Mouse (Mus musculus) right cerebral cortex, adult 18-20 months (tissue): ENCODE measurements around the gene Aqp8.

Experiments used
- DNase-seq: peaks from one replicate; pipeline ENCODE4 v3.0.0; 2022; ENCODE audit warnings: mixed read lengths

The Aqp8 gene

DNA sequence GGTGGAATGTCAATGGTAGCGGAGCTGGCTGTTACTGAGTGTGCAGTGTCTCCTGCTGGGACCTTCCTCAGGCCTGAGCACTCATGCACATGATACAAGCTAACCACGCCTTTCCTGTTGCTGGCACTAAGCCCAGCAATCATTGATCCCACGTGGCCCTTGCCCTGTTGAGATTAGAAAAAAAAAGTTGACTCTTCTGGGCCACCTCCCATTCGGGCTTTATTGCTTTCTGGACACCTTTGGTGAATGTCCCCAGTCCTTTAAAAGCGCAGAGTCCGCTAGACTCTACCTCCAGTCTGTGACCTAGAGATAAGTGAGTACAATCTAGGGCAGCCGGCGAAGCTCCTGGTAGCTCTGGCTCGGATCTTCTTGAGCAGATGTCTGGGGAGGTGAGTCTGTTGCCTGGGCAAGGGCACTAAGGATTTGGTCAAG is at the start of gene Aqp8:
TSS of gene Aqp8 (plus strand) at position 222 of the 432 bp plus-strand sequence.
- no peak for DNase-seq

DNA sequence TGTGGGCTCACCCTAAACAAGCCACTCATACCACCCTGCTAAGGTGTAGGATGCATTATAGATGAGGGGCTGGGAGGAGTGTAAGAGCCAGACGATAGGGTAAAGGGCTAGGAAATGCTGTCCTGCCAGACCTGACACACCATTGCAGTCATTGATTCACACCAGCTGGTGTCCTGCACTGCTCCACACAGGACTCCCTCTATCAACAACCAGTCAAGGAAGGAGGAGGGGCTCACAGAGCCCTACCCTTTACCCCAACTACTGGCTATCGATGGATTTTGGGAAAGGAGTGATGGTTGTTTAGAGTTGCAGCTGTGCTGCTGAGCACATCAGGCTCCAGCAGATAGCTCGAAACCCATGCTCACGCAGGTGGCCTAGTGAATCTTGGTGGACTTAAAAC is 45.3 kb upstream of the Aqp8 start:
- DNase-seq = no peak

DNA sequence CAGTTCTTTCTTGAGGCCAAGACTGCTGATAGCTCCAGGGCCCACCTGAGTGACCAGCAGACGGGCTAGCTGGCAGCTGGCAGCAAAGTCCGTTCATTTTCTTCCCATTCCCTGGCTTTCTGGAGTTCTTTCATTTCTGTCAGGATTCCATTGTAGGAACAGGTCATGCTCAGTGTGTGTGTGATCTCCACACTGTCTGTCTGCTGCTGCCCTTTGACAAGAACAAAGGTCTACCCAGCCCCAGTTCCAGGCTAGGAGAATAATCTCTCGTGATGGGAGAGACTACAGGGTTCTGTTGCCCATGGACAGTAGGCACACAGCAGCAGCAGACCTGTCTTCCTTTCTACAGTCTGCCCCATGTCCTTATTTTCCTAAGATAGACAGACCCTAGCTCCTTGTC is 44.4 kb upstream of the Aqp8 start:
- no peak for DNase-seq

DNA sequence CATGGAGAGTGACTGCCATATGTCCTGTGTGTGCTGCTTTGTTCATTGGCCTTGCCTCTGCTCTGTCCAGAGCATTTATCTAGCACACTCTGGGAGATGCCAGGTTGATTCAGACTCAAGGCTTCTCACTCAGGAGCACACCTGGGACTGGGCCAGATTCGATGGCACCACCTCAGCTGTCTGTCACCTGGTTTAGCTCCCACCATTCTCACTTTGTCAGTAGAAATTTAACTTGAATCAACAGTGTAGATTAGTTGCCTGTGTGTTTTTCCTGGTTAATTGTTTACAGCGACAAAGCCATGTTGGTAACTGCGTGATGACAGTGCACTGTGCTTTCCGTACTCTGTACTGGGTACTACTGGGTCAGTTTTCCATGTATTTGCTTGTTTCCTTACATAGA is 42.1 kb upstream of the Aqp8 start:
- no peak for DNase-seq

DNA sequence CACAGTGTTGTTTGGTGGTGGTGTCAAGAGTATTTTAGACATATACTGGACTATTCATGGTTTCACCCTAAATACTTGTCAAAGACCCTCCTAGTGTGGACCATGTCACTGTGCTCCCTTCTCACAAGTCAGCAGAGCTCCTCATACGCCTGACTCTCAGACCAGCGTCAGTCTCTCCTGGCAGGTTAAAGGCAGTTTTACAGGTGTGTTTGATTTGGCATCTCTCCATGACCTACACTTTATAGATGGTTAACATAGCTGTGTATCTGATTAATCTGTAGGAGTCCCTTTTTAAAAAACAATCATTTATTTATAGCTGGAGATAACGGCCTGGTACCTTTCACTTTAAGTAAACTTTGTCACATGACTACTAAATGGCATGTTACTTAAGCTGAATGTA is 40.1 kb upstream of the Aqp8 start:
- no peak for DNase-seq

DNA sequence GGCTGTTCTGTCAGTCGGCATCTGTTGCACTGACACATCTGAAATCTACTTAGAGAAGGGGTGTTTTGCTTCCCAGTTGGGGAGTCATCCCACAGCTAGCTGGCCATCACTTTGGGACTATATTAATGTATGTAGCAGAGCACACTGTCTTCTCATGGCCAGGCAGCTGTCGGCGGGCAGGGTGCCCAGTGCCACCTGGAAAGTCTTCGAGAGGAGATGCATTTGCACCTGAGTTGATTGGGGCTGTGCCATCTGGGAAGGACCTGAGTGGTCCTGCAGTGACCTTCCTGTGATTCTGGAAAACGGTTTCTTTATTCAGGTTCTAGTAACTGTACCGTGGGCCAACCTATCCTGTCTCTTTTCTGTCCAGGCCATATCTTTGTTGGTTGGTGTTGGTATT is 37.8 kb upstream of the Aqp8 start:
- no peak for DNase-seq

DNA sequence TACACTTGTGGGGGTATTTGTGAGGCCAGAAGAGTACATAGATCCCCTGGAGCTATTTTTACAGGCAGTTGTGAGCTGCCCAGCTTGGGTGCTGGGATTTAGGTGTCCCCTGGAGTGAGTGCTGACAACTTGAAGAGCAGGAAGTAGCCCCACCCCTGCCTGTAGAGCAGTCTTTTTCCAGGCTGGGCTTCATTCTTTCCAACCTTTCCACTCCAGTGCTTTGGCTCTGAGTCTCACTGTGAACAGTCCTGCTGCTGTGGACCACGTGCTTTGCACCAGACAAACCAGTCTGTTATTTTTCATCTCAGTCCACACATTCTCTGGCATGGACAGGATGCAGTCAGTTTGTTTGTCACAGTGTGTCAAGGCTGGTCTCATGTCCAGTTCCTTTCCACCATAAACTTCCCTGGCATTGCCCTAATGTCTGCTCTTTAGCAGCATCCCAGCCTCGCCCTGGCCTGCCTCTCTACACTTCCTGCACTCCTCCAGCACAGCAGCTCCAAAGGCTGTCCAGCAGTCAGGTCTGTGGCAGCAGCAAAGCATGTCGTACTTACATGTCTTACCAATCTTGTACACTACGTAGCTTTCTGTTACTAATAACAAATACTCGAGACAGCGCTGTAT is 36.8 kb upstream of the Aqp8 start:
- DNase-seq = no peak

DNA sequence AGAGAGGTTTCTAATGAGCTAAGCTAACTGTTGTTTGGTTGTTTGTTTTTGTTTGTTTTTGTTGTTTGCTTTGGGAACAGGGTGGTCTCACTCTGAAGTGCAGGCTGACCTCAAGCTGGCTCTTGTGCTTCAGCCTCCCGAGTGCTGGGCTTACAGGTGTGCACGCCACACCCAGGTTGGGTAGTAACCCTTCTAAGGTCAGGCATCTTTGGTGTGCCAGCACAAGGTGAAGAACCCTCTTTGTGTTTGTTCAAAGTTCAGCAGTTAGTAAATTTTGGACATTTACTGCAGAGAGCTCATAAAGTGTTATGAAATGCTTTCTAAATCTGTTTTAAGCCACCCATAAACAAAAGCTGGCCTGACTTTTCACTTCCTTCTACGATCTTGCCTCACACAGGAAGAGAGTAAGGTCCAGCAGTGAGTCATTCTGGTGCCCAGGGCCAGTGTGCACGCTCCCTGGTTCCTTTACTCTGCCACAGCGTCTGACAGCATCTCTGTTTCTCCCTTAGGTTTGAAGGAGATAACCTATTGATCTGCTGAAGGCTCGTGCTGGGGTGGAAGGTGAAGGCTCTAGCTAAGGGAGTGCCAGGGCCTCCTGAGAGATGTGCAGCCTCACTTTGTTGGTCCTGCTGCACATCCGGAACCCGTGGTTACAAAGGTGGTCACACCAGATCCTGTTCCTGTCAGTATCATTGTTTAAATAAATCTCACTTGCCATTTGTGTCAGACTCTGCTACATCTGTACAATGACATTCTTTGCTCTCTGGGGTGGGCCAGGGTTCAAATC is 32.3 kb upstream of the Aqp8 start:
- DNase-seq = no peak

DNA sequence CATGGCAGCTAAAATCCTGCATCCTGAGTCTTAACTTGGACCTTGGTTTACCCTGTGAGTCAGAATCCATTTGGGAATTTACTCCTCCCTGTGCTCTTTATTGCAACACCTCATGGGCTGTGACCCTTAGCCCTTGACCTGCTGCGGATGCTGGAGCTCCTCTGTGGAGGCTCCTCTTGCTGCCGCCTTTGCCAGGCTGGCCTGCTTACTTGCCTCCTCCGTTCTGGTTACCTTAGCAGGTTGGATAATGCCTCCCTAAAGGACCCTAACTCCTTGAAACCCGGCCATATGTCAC is 31.7 kb upstream of the Aqp8 start:
- no peak for DNase-seq

DNA sequence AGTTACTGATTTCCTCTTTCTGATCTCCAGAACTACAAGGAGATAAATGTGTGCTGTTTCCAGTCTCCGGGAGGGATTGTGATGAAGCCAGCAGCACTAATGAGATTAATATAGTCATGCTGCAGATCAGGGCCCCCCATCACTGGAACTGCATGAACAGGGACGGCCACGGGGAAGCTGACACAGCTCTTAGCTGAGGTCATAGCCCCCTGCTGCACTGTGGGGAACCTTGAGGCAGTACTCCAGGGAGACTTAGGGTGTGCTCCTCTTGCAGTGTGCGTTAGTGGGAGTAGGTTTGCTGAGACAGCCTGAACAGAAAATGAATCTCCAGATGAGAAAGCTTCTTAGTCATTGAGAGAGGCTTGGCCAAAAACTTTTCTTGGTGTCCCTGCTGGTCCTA is 30.9 kb upstream of the Aqp8 start:
- DNase-seq = no peak

DNA sequence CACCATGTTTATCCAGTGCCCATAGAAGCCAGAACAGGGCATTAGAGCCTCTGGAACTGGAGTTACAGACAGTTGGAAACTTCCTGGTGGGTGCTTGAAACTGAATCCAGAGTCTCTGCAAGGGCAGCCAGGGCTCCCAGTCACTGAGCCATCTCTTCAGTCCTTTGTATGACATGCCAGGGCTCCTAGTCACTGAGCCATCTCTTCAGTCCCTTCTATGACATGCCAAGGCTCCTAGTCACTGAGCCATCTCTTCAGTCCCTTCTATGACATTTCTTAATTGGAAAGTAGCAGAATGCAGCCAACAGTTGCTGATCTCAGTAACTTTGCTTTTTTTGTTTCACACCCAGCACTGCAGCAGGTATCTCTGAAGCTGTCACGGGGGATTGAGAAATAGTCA is 20.0 kb upstream of the Aqp8 start:
- DNase-seq = no peak

DNA sequence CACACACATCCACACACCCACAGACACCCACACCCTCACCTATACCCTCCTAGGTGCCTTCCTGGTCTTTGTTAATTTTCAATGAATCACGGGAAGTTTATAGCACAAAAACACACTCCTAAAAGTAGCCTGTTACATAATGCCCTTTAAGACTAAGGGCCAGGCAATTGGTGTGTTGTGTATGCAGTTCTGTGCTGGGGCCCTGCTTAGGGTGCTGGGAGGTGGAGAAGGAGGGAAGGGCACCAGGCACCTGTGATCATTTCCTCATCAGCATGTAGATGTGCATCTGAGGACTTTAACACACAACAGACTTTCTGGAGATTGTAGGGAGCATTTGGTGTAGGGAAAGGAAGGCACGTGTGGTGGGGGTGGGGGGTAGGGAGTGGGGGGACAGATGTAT is 13.3 kb upstream of the Aqp8 start:
- DNase-seq = no peak

DNA sequence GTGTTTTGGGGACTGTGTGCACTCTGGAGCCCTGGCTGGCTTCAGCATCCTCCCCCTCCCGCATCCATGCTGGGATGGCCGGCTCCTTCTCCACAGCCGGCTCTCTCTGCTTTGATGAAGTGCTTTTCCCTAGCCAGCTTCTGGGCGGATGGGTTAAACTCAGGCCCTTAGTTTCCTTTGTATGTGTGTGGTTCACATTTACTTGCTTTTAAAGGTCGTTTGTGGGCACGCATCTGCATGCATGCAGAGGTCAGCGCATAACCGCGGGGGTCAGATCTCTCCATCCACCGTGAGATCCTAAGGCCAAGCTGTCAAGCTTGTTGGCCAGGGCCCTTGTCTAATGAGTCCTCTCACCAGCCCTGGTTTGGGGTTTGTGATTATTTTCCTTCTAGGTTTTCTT is 12.4 kb upstream of the Aqp8 start:
- no peak for DNase-seq

DNA sequence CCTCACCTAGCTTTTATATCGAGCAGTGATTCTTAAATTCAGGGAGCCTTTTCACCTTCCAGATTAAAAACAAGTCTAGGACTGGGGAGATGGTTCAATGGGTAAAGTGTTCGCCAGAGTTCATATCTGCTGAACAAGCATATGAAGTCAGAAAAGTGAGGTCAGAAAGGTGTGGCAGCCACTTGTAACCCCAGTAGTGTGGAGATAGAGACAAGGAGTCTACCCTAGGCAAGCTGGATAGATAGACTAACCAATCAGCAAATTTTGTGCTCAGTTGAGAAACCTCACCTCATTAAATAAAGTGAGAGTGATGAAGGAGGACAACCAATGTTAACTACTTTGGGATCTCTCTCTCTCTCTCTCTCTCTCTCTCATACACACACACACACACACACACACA is 11.6 kb upstream of the Aqp8 start:
- DNase-seq = no peak

DNA sequence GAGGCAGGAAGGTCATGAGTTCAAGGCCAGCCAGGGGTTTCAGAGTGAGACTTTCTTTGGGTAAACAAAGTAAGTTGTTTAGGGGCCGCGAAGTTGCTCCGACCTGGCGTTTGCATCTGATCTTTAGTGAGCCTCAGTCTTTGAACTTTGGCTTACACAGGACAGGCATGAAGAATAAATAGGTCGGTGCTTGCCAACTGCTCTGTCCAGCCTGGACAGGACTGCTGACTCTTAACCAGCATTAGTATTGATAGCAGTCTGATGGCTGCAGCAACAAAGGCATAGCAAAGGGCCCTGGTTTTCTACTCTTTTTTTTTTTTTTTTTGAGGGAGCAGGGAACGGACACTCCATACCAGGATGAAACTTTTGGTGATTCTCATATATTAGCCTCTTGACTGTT is 9.5 kb upstream of the Aqp8 start:
- no peak for DNase-seq

DNA sequence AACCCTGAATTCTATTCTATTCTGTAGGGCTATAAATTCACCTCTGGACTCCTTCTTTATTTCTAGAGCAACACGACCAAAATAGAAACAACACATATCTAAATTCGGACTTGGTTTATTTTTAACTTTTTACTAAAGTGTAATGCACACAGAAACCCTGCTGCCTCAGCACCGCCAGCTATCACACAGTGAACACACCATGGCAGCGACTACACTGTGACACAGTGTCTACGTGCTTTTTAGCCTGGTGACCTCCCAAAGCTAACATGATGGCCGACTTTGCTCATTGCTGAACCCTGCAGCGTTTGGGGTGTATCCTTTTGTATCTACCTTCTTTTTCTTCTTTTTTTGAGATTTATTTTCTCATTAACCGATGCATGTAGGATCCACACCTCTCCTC is 9.0 kb upstream of the Aqp8 start:
- DNase-seq = no peak

DNA sequence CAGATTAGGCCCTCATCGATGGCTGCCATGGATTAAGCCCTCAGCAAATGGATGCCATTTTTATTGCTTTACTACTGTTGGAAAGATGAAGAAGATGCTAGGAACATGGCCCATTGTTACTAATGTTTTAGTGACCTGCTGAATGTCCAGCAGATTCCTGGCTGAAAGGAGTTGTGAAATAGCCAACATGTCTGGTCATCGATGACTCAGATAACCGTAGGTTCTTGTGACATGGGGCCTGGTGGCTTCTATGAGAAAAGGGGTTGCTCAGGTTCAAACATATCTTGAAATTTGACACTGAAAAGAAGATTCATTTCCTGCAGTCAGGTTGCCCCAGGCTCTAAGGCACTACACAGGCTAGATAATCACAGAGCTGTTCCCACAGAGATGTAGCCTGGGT is 7.0 kb upstream of the Aqp8 start:
- no peak for DNase-seq

DNA sequence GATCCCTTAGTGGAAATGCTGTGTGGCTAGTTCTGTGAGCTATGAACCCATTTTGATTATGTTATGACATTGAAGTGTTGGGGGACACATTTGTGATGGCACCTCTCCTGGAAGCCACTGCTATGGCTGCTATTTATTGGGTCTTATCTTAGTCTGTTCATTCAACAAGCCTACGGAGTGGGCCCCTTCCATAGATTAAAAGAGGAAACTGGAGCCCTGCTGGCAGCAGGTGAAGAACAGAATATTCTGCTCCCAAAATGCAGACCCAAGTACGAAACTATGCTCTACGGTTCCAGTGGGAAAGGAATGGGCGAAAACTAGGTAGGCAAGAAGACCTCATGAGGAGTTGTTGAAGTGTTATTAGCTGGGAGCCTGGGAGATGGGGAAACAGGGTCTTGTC is 3.8 kb upstream of the Aqp8 start:
- no peak for DNase-seq

DNA sequence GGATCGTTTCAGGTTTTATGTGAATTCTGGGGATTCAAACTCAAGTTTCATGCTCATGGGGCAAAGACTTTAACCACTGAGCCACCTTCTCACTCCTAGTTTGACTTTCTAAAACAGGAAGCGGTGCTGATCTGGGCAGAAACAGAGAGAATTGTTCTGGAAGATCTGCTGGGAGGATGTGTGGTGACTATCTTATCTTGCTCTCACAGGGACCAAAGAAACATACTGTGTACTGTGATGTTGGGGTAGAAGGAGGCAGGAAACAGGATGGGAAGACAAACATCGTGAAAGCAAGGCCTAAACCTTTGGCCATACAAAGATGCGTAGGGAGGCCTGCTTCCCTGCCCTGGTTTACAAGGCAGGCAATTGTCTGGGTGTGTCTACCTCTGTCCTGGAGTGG is 2.8 kb upstream of the Aqp8 start:
- no peak for DNase-seq

DNA sequence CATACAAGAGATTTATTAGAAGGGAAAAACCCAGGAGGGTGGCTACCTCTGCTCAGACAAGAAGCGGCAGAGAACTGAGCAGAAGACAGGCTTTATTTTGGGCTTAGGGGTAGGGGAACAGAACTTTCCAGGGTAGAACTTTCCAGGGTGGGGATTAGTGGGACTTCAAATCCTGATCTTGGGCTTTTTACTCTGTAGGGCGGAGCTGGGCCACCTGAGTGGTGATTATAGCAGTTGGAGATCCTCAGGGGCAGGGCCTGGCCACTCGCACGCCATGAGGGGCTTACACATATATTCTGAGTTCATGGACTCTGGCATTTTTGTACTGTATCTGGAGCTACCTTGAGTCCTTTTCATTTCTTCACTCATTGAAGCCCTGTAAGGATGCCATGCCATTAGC is 775 bp upstream of the Aqp8 start:
- no peak for DNase-seq

DNA sequence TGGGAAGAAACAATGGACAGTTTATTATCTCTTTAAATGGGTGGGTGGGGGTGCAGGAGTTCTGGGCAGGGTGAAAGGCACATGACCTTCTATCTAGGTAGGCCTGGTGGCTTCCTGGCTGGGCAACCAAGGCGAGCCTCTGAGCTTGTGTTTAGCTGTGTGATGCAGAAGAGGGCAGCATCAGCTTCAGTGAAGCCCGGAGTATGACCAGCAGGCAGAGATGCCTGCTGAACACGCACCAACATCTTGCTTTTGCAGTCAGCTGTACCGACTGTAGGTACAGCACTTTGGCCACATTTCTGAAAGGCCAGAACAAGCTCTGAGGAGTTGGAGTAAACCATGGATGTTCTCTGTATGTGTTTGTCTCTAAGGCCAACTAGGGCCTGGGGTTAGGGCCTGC is 1.5 kb downstream of the Aqp8 start:
- DNase-seq = no peak

DNA sequence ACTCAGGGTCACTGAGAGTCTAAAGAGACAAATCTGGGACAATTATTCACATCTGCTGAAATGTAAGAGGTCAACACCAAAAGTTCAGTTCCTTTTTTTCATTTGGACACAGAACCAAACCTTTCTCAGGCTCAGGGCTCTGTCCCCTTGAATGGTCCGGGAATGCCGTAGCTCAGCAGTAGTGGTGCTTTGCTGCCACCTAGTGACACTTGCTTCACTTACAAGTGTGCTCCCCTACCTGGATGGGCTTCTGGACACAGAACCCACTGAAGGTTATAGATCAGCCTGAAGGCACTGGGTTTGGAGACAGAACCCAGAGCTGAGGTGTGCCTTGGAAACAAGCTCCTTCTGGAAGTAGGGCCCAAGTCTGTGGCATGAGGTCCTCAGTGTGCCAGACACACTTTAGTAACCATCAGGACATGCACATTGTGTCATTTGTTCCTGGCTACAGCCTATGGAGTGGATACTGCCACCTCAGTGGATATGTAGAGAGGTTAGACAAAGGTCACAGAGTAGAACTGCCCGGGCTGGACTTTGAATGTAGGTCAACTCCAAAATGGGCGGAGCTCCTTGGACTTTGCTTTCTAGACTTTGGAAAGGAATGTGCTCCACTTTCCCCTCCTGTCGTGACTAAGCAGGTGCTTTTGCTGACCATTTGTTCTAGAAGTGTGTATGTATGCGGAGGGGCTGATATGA is 3.7 kb downstream of the Aqp8 start:
- peak; percentile 56 for DNase-seq

DNA sequence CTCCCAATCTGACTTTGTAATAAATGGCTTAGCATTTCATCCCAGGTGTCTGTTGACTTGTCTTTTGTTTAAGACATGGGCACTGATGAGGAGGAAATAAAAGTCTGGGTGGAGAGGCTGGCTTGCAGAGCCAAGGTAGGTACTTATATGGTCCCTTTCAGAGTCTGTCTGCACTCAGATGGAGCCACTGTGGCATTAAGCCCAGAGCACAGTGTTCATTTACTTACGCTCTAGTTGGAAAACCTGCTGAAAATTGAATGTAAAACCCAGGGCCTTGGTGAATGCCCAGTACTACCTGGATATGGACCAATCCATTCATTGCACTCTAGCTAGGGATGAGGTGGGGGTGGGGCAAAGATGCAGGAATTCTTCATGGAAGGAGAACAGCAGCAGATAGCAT is 5.9 kb downstream of the Aqp8 start:
- DNase-seq = no peak

DNA sequence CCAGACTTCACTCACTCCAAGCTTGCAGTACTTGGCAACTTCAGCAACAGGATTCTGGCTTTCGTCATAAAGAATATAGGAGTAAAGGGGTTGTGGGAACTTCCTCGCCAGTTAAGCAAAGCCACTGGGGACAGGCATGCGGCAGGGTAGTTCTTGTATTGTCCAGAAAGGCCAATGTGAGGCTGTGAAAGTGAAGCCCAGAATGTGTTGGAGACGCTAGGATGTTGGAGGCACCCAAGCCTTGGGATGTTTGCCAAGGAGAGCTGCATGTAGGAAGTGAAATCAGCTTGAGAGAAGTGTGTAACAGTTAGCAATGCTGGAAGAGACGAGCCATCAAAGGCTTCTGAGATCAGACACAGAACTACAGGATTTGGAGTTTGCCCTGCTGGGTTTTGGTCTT is 25.6 kb downstream of the Aqp8 start:
- DNase-seq = peak; percentile 67
